Mouse (Mus musculus) testis, adult 2 months (tissue): ENCODE measurements around the gene Gckr. TPM values are rescaled to one million over a fixed set of nuclear protein-coding genes. Genes with fewer than 3 reads are reported as not detected.
A peak's percentile ranks its signal among the peaks of the same experiment; 100 is the strongest.

Experiments
- H3K27ac ChIP-seq: fragments of 200-500 bp; 2 replicates; pipeline ENCODE4 v1.5.1; 2012; ENCODE audit warnings: low read depth, low read length; ENCODE audit not compliant: control insufficient read depth, insufficient read depth
- H3K27me3 ChIP-seq: fragments of 200-500 bp; 2 replicates; pipeline ENCODE4 v1.6.1; 2012; ENCODE audit warnings: mild to moderate bottlenecking, low read length, moderate library complexity; ENCODE audit not compliant: control insufficient read depth, insufficient read depth
- H3K36me3 ChIP-seq: fragments of 200-500 bp; 2 replicates; pipeline ENCODE4 v1.6.1; 2012; ENCODE audit warnings: mild to moderate bottlenecking, low read length; ENCODE audit not compliant: control insufficient read depth, insufficient read depth
- H3K4me1 ChIP-seq: fragments of 200-500 bp; 2 replicates; pipeline ENCODE4 v1.6.1; 2012; ENCODE audit warnings: low read length; ENCODE audit not compliant: control insufficient read depth, insufficient read depth
- H3K4me3 ChIP-seq: fragments of 200-500 bp; 2 replicates; pipeline ENCODE4 v1.5.1; 2012; ENCODE audit warnings: low read depth, mild to moderate bottlenecking, low read length, moderate library complexity, mixed read lengths; ENCODE audit not compliant: control insufficient read depth
- CTCF ChIP-seq: fragments of 200-500 bp; IDR thresholded peaks from 2 replicates; pipeline ENCODE4 v1.5.1; 2012; ENCODE audit warnings: low read depth, mild to moderate bottlenecking, inconsistent platforms, low read length, moderate library complexity; ENCODE audit not compliant: control insufficient read depth, insufficient read depth, insufficient replicate concordance
- POLR2A ChIP-seq: fragments of 200-500 bp; IDR thresholded peaks from 2 replicates; pipeline ENCODE4 v1.6.1; 2012; ENCODE audit warnings: low read depth, mild to moderate bottlenecking, inconsistent platforms, low read length, moderate library complexity; ENCODE audit not compliant: control insufficient read depth
- polyA plus RNA-seq: library from polyadenylated mRNA; depleted of rRNA; stranded (reverse); fragments of >200 nt; gene quantifications from 2 replicates; pipeline ENCODE4 v1.2.3, GENCODE M21; 2012

Gene Gckr
- polyA plus RNA-seq, 1 experiment, result 0.53 TPM

- no peak for TF ChIP-seq CTCF
- no peak for TF ChIP-seq POLR2A
- Histone ChIP-seq H3K36me3 (peaks cover 3% of the 10 kb centered on the region), H3K27ac (no peak overlapping the region), H3K4me1 (peaks cover 7% of the 10 kb centered on the region), H3K27me3 (no peaks in the 10 kb centered on the region), H3K4me3 (no peak overlapping the region)
Measured at GRCm38 (mm10) chr5:31288225-31288624, 9.0 kb upstream of the Gckr start.

DNA sequence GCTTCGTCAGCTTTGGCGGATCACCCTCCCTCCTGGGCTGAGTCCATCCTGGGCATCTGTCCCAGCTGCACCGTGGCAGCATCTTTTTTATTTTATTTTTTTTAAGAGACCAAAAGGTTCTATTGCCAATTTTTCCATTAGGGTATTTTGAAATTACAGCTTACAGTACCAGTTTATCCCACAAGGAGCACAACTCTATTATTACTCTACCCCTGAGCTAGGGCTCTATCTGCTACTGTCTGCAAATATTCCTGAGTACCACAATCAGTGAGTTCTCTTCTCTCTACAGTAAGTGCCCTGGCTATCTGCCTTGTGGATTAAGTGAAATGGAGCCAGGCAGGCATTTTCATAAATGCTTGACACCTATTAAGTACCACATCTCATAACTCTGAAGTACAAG lies 8.6 kb upstream of the Gckr start:
- H3K27me3 ChIP-seq, result no peaks in the 10 kb centered on the region
- H3K4me3 ChIP-seq, result no peak overlapping the region
- H3K27ac ChIP-seq, result no peak overlapping the region
- peaks cover 2% of the 10 kb centered on the region for H3K36me3 ChIP-seq
- peaks cover 7% of the 10 kb centered on the region for H3K4me1 ChIP-seq
- TF ChIP-seq POLR2A (no peak), CTCF (no peak)

- peaks cover 2% of the 10 kb centered on the region for H3K36me3 ChIP-seq
- H3K4me3 ChIP-seq, result peak overlapping the region; percentile 83
- no peak overlapping the region for H3K27ac ChIP-seq
- H3K27me3 ChIP-seq, result no peaks in the 10 kb centered on the region
- TF ChIP-seq POLR2A, result no peak
- no peak for TF ChIP-seq CTCF
- H3K4me1 ChIP-seq, result peaks cover 9% of the 10 kb centered on the region
Measured at GRCm38 (mm10) chr5:31289626-31290230, 7.5 kb upstream of the Gckr start.

DNA sequence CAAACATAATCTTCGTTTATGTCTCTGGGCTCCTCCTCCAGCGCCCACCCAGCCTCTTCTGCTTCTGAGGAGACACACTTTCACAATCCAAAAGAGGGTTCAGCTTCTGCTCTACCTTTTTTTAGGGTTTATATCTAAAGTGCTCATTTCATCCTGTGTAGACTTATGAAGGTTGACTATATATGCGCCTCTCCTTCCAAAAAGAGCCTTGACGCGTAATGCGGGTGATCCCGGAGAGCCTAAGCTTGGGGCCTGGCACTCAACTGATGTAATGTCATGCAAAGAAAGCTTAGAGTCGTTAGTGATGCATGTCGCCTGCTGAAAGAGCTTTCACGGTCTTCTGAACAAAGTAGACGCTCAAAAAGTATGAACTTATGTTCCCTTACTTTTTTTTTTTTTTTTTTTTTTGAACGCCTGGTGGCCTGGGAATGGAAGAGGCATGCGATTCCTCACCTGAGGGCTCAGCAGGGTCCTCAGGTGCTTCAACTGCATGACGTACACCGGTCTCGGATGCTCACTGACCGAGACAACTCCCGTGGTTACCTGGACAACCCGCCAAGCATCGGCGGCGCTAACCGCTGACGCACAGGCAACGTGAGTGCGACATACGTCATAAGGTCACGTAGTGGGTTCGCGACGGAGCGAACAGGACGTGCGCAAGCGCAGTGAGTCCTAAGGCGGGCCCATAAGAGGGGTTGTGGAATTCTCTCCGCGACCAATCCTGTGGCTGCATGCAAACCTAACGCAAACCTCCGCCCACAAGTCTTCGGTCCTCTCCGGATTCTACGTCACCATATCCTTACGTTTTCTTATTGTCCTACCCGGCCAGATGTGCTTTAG lies 6.5 kb upstream of the Gckr start, which contains the start of gene Ift172:
Ift172 (minus strand) TSS at position 596 of the 840 bp plus-strand sequence.
- peaks cover 2% of the 10 kb centered on the region for H3K36me3 ChIP-seq
- no peak for TF ChIP-seq CTCF
- peak; percentile 97 for TF ChIP-seq POLR2A
- H3K27ac ChIP-seq, result peak within 1 kb of the TSS; percentile 73
- peaks cover 18% of the 10 kb centered on the region for H3K4me1 ChIP-seq
- H3K4me3 ChIP-seq, result peak within 1 kb of the TSS; percentile 83
- H3K27me3 ChIP-seq, result no peaks in the 10 kb centered on the region; the same call in 1 of the 2 replicates

- H3K4me1 ChIP-seq, result peaks cover 21% of the 10 kb centered on the region
Measured at GRCm38 (mm10) chr5:31291361-31291688, 5.9 kb upstream of the Gckr start.

GRCm38 (mm10) chr5:31294964-31295605 lies 2.2 kb upstream of the Gckr start:
- no peak overlapping the region for H3K27ac ChIP-seq
- H3K36me3 ChIP-seq, result no peaks in the 10 kb centered on the region
- H3K27me3 ChIP-seq, result no peaks in the 10 kb centered on the region; the same call in 1 of the 2 replicates
- peaks cover 19% of the 10 kb centered on the region for H3K4me1 ChIP-seq
- TF ChIP-seq CTCF (no peak), POLR2A (no peak)
- H3K4me3 ChIP-seq, result peak overlapping the region; percentile 78

More at GRCm38 (mm10) chr5:31291361-31291688, 5.9 kb upstream of the Gckr start:
- TF ChIP-seq POLR2A (no peak), CTCF (no peak)
- Histone ChIP-seq H3K36me3 (no peaks in the 10 kb centered on the region; the same call in 1 of the 2 replicates), H3K27ac (peak overlapping the region; percentile 73), H3K27me3 (no peaks in the 10 kb centered on the region; the same call in 1 of the 2 replicates), H3K4me3 (peak overlapping the region; percentile 83)
